Mouse (Mus musculus): ENCODE data around the gene Scrt2. TPM values are rescaled to one million over a fixed set of nuclear protein-coding genes. Genes with fewer than 3 reads are reported as not detected.

Gene Scrt2
- total RNA-seq, 2 experiments from 2014 or later, result not detected

- ATAC-seq (replicated peaks; ENCODE audit: low FRiP score, low TSS enrichment, poor library complexity, severe bottlenecking), result no peak
These were observed 4.0 kb upstream of the Scrt2 start for GRCm38 (mm10) chr2:152077337-152077736.

- peak; percentile 61 for ATAC-seq (replicated peaks; ENCODE audit: low FRiP score, low TSS enrichment, poor library complexity, severe bottlenecking)
These were observed 516 bp downstream of the Scrt2 start for GRCm38 (mm10) chr2:152081641-152082448.

- ATAC-seq (replicated peaks; ENCODE audit: low FRiP score, low TSS enrichment, poor library complexity, severe bottlenecking), result no peak
These were observed 1.3 kb downstream of the Scrt2 start for GRCm38 (mm10) chr2:152082456-152083285.

GRCm38 (mm10) chr2:152083411-152083810 lies 2.1 kb downstream of the Scrt2 start:
- ATAC-seq (replicated peaks; ENCODE audit: low FRiP score, low TSS enrichment, poor library complexity, severe bottlenecking), result no peak

GRCm38 (mm10) chr2:152084298-152084697 lies 3.0 kb downstream of the Scrt2 start:
- ATAC-seq (replicated peaks; ENCODE audit: low FRiP score, low TSS enrichment, poor library complexity, severe bottlenecking), result no peak

- ATAC-seq (replicated peaks; ENCODE audit: low FRiP score, low TSS enrichment, poor library complexity, severe bottlenecking), result peak; percentile 45; the same call in 1 of the 2 replicates
These were observed 4.1 kb downstream of the Scrt2 start for GRCm38 (mm10) chr2:152085414-152085813.

GRCm38 (mm10) chr2:152086451-152086850 lies 5.1 kb downstream of the Scrt2 start:
- no peak for ATAC-seq (replicated peaks; ENCODE audit: low FRiP score, low TSS enrichment, poor library complexity, severe bottlenecking)

GRCm38 (mm10) chr2:152087111-152087510 lies 5.8 kb downstream of the Scrt2 start:
- no peak for ATAC-seq (replicated peaks; ENCODE audit: low FRiP score, low TSS enrichment, poor library complexity, severe bottlenecking)

- ATAC-seq (replicated peaks; ENCODE audit: low FRiP score, low TSS enrichment, poor library complexity, severe bottlenecking), result no peak
These were observed 7.7 kb downstream of the Scrt2 start for GRCm38 (mm10) chr2:152089078-152089477.

GRCm38 (mm10) chr2:152089581-152089980 lies 8.3 kb downstream of the Scrt2 start:
- no peak for ATAC-seq (replicated peaks; ENCODE audit: low FRiP score, low TSS enrichment, poor library complexity, severe bottlenecking)

GRCm38 (mm10) chr2:152090486-152090885 lies 9.2 kb downstream of the Scrt2 start:
- no peak for ATAC-seq (replicated peaks; ENCODE audit: low FRiP score, low TSS enrichment, poor library complexity, severe bottlenecking)

GRCm38 (mm10) chr2:152091342-152092056 lies 10.2 kb downstream of the Scrt2 start:
- ATAC-seq (replicated peaks; ENCODE audit: low FRiP score, low TSS enrichment, poor library complexity, severe bottlenecking), result no peak

GRCm38 (mm10) chr2:152092927-152093326 lies 11.6 kb downstream of the Scrt2 start:
- ATAC-seq (replicated peaks; ENCODE audit: low FRiP score, low TSS enrichment, poor library complexity, severe bottlenecking), result no peak

- ATAC-seq (replicated peaks; ENCODE audit: low FRiP score, low TSS enrichment, poor library complexity, severe bottlenecking), result 0 out of 2 replicates have a peak, but pooled peaks have one; percentile 29
These were observed 12.0 kb downstream of the Scrt2 start for GRCm38 (mm10) chr2:152093356-152093792.

- ATAC-seq (replicated peaks; ENCODE audit: low FRiP score, low TSS enrichment, poor library complexity, severe bottlenecking), result no peak
These were observed 13.7 kb downstream of the Scrt2 start for GRCm38 (mm10) chr2:152094856-152095545.

GRCm38 (mm10) chr2:152096922-152097321 lies 15.6 kb downstream of the Scrt2 start:
- no peak for ATAC-seq (replicated peaks; ENCODE audit: low FRiP score, low TSS enrichment, poor library complexity, severe bottlenecking)

- ATAC-seq (replicated peaks; ENCODE audit: low FRiP score, low TSS enrichment, poor library complexity, severe bottlenecking), result no peak
These were observed 16.6 kb downstream of the Scrt2 start for GRCm38 (mm10) chr2:152097916-152098315.

- no peak for ATAC-seq (replicated peaks; ENCODE audit: low FRiP score, low TSS enrichment, poor library complexity, severe bottlenecking)
These were observed 18.2 kb downstream of the Scrt2 start for GRCm38 (mm10) chr2:152099538-152099937.

GRCm38 (mm10) chr2:152101761-152102160 lies 20.4 kb downstream of the Scrt2 start:
- no peak for ATAC-seq (replicated peaks; ENCODE audit: low FRiP score, low TSS enrichment, poor library complexity, severe bottlenecking)
